Mouse (Mus musculus) cerebellum, adult 2 months (tissue): ENCODE results near the gene Ccdc188. TPM values are rescaled to one million over a fixed set of nuclear protein-coding genes. Genes with fewer than 3 reads are reported as not detected.

Experiments used
- DNase-seq, 2 experiments: peaks; one replicate each; pipeline ENCODE4 v3.0.0; 2021
- H3K27ac ChIP-seq: fragments of 200-500 bp; 2 replicates; pipeline ENCODE4 v1.5.1; 2012; ENCODE audit warnings: low read length, control low read depth, inconsistent platforms; ENCODE audit not compliant: insufficient read depth
- H3K27me3 ChIP-seq: fragments of 200-500 bp; 2 replicates; pipeline ENCODE4 v1.6.1; 2012; ENCODE audit warnings: inconsistent platforms, mild to moderate bottlenecking, low read length, moderate library complexity; ENCODE audit not compliant: control insufficient read depth, insufficient read depth
- H3K4me1 ChIP-seq: fragments of 200-500 bp; 2 replicates; pipeline ENCODE4 v1.6.1; 2011; ENCODE audit warnings: low read length; ENCODE audit not compliant: control insufficient read depth, insufficient read depth
- H3K4me3 ChIP-seq: fragments of 200-500 bp; replicated peaks from 2 replicates; pipeline ENCODE3; 2011; ENCODE audit warnings: mild to moderate bottlenecking, low read depth, low read length, control low read depth; ENCODE audit not compliant: insufficient read depth
- CTCF ChIP-seq: fragments of 200-500 bp; IDR thresholded peaks from 2 replicates; pipeline ENCODE4 v1.5.1; 2011; ENCODE audit warnings: low read depth, mild to moderate bottlenecking, control low read depth, low read length, moderate library complexity, borderline replicate concordance; ENCODE audit not compliant: insufficient read depth
- POLR2A ChIP-seq: fragments of 200-500 bp; IDR thresholded peaks from 2 replicates; pipeline ENCODE4 v1.6.1; 2011; ENCODE audit warnings: low read length, control low read depth, borderline replicate concordance; ENCODE audit not compliant: insufficient read depth
- WGBS: fragments of 180-500 bp; shearing (Covaris S2); methylation state at CpG from one replicate; pipeline ENCODE4 v1.1.7; 2018; 5-methylcytosine and 5-hydroxymethylcytosine counted together
- polyA plus RNA-seq: library from polyadenylated mRNA; depleted of rRNA; stranded (reverse); fragments of >200 nt; gene quantifications from 2 replicates; pipeline ENCODE4 v1.2.3, GENCODE M21; 2012

Ccdc188 gene
- polyA plus RNA-seq, 1 experiment = not detected

DNA sequence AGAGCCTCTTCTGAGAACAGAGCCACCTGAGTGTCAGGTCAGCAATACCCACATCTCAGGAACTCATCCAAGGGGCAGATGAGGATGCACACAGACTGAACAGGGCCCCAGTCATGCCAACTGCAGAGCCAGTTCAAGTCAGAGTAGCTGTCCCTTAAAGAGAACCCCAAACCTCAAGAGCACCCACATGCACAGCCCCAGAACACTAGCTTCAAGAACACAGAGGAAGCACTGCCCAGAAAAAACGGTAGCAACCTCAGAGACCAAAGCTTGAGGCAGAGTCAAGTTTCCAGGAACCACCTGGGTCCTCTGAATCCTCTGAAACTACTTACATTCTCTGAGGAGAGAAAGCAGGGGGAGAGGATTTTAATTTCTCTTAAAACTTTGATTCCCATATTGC, 15.8 kb downstream of the Ccdc188 start:
- Histone ChIP-seq H3K27me3 (no peaks in the 10 kb centered on the region), H3K4me3 (peak overlapping the region; percentile 59), H3K4me1 (peaks cover 41% of the 10 kb centered on the region), H3K27ac (no peak overlapping the region)
- no peak for DNase-seq
- 5% methylated on average over 1 of the region's 1 CpGs for WGBS
- TF ChIP-seq POLR2A = no peak
- no peak for TF ChIP-seq CTCF

DNA sequence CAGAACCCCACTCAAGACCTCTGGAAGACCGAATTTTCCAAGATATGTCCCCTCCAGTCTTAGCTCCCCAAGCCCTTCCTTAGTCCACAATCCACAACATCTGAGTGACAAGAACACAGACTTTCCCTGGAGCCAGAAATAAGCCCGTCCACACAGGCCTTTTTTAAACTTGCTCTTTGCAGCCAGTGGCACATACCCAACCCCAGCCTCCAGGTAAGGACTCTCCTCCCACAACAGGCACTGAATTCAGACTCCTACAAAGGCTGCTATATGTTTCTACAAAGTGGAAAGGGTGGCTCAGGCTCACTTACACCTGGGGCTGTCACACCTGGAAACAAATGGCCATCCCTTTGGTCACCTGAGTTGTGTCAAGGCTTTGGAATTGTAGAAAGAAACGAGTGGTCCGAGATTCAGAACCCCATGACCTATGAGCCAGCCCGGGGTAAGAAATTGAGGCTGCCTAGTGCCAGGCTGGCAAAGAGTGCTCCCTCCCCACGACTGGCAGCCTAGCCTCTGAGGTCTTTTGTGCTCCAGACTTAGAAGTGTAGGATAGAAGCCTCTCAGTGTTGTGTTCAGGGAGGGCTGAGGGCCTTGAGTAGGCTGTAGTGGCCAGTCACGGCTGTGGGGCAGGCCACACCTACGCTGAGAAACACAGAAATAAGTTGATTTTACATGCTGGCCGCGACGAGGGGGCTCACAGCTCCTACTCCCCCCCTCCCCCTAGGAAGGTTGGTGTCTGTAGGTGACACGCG, 16.4 kb downstream of the Ccdc188 start:
- Histone ChIP-seq H3K4me1 (peaks cover 35% of the 10 kb centered on the region), H3K27ac (peak overlapping the region; percentile 10; the same call in 1 of the 2 replicates), H3K4me3 (peak overlapping the region; percentile 59), H3K27me3 (no peaks in the 10 kb centered on the region)
- WGBS = 5% methylated on average over 13 of the region's 13 CpGs
- DNase-seq = no peak
- TF ChIP-seq POLR2A (no peak), CTCF (no peak)

DNA sequence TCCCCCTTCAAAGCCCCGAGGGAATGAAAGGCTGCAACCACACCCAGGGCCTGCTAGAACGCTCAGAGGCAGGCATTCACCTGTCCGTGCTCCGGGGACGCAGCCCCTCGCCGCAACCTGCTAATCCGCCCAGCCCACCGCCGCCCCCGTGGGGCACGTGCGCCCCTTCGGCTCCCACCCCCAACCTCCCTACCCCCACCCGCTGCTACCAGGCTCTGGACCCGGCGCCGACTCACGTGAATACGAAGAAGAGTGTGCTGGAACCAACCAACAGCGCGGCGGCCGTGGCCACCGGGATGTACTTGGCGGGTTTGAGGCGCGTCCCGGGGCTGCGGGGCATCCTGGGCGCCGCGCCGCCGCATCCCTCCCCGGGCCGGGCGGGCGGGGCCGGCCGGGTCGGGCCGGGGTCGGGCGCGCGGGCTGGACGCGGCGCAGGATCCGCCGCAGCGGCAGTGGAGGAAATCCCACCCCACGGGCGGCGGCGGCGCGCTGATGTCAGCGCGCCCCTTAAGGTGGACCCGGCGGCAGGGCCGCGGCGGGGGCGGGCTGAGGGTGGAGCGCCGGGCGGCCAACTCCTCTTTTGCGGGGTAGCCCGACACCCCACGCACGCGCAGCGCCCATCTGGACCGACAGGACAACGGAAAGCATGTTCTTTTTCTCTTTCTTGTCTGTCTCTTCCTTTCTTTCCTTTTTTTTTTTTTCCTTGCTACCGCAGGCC, 17.2 kb downstream of the Ccdc188 start, which contains the start of gene Zdhhc8:
Gene Zdhhc8 (minus strand): TSS at position 466 of the 718 bp plus-strand sequence.
- TF ChIP-seq POLR2A (peak; percentile 46; the same call in 1 of the 2 replicates), CTCF (no peak)
- DNase-seq = peak in 1 of 2 experiments; percentile 83
- Histone ChIP-seq H3K27me3 (no peaks in the 10 kb centered on the region), H3K4me1 (peaks cover 28% of the 10 kb centered on the region), H3K4me3 (peak within 1 kb of the TSS; percentile 59), H3K27ac (peak within 1 kb of the TSS; percentile 31)
- under 1% methylated on average over 69 of the region's 79 CpGs for WGBS

DNA sequence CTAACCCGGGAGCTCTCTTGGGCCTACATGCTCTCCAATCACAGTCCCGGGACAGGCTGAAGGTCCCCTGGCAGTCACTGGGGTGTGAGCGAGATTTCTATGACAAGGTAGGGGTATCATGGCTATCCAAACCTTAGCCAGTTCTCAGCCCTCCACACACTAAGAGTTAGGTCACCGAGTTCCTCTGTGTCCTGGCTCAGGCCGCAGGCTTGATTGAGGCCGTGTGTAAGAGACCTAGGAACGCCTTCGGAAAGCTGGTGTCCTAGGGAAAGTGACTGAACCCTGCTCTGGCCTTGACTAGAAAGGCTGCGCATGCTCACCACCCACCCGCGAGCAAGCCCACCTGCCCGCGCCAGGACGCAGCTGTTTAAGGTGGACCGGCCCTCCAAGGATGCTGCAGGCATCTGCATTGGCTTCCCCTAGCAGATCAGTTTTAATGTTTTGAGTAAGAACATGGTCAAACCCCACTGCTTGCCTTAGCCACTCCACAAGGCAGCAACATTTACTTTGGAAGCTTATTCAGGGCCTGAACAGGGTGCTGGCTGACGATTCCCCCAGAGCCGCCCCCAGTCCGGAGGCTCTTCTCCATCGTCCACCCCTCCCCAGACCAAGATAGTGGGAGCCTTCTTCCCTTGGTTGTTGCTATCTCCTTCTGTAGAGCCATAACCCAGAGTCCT, 17.8 kb downstream of the Ccdc188 start:
- TF ChIP-seq CTCF (no peak), POLR2A (no peak; the same call in 1 of the 2 replicates)
- H3K4me3 ChIP-seq = peak overlapping the region; percentile 59
- DNase-seq = peak; percentile 76 to 82
- H3K27ac ChIP-seq = peak overlapping the region; percentile 31
- no peaks in the 10 kb centered on the region for H3K27me3 ChIP-seq
- WGBS = 2% methylated on average over 19 of the region's 19 CpGs
- H3K4me1 ChIP-seq = peaks cover 21% of the 10 kb centered on the region

DNA sequence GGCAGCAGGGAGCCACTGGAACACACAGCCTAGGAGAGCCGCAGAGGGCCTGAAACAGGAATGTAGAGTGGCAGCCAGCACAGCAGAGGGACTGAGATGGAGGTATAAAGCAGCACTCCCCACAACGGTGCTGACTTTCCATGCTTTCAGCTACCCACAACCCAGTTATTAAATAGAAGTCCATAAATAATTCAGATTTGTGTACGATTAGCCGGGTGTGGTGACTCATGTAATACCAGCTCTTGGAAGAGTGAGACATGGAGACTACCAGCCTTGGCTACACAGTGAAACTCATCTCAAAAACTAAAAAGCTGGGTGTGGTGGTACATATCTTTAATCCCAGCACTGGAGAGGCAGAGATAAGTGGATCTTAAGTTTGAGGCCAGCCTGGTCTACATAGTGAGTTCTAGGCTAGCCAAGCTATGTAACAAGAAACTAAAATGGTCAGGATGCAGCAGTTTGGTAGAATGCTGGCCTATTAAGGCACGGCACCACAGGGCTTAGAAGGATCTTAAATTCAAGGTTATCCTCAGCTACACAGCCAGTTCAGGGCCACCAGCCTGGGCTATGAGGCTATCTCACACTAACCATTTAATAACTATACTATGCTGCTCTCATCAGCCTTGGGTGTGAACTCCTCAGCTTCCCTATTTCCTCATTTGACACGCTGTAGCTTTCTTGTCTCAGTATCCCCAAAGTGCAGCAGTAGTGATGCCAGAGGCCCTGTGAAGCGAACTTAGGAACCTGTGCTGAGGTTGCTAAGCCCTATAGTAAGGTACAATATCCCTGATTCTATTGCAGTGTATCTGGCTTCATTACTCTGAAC, 19.2 kb downstream of the Ccdc188 start:
- DNase-seq = no peak
- Histone ChIP-seq H3K4me3 (no peak overlapping the region), H3K27ac (no peak overlapping the region), H3K27me3 (no peaks in the 10 kb centered on the region), H3K4me1 (peaks cover 11% of the 10 kb centered on the region)
- TF ChIP-seq POLR2A (no peak), CTCF (no peak)
- WGBS = 74% methylated on average over 7 of the region's 7 CpGs

DNA sequence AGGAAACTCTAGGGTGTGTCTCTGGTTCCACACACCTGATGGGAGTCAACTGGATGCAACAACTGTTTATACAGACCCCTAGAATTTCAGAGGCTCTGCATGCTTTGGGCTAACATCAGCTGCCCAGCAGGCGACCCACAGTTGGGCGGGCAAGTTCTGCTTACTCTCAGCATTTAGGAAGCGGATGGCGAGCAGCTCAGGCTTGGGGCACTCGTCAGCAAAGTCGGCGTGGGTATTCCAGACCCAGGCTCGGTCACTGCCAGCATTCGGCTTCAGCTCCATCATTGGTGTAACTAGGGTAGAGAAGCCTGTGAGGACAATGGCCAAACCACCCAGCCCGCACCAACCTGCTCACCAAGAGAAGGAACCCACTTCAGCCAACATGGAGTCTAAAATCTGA, 23.9 kb downstream of the Ccdc188 start:
- H3K27ac ChIP-seq = no peak overlapping the region
- H3K27me3 ChIP-seq = no peaks in the 10 kb centered on the region
- no peak overlapping the region for H3K4me3 ChIP-seq
- H3K4me1 ChIP-seq = peaks cover under 1% of the 10 kb centered on the region; the same call in 1 of the 2 replicates
- DNase-seq = no peak
- WGBS = 83% methylated on average over 10 of the region's 10 CpGs
- TF ChIP-seq POLR2A (no peak), CTCF (no peak)
